Mouse (Mus musculus) liver, postnatal 0 days (tissue): ENCODE measurements around the gene Foxa3. TPM values are rescaled to one million over a fixed set of nuclear protein-coding genes. Genes with fewer than 3 reads are reported as not detected.

Experiments
- ATAC-seq: fragments of 200-750 bp; cut with Nextera tagmentation; 2 replicates; pipeline ENCODE4 v1.8.0; 2017; ENCODE audit warnings: mild to moderate bottlenecking, moderate library complexity
- DNase-seq: peaks from one replicate; pipeline ENCODE4 v3.0.0-alpha.2; 2016
- H3K27ac ChIP-seq: fragments of 300-500 bp; sonication (generic); 2 replicates; pipeline ENCODE4 v1.5.1; 2014; ENCODE audit warnings: antibody characterized with exemption, moderate library complexity, mild to moderate bottlenecking, low read depth
- H3K27me3 ChIP-seq: fragments of 300-500 bp; sonication (generic); 2 replicates; pipeline ENCODE4 v1.6.1; 2014; ENCODE audit warnings: low read length, control low read depth, mixed read lengths; ENCODE audit not compliant: insufficient read depth
- H3K36me3 ChIP-seq: fragments of 300-500 bp; sonication (generic); replicated peaks from 2 replicates; pipeline ENCODE4 v1.6.1; 2014; ENCODE audit warnings: mild to moderate bottlenecking, control low read depth, low read length, moderate library complexity, mixed read lengths; ENCODE audit not compliant: insufficient read depth
- H3K4me1 ChIP-seq: fragments of 300-500 bp; sonication (generic); 2 replicates; pipeline ENCODE4 v1.6.1; 2014; ENCODE audit warnings: antibody characterized with exemption, mild to moderate bottlenecking, control low read depth; ENCODE audit not compliant: insufficient read depth
- H3K4me2 ChIP-seq: fragments of 300-500 bp; sonication (generic); 2 replicates; pipeline ENCODE4 v1.6.1; 2014; ENCODE audit warnings: low read depth, mild to moderate bottlenecking, low read length, moderate library complexity, mixed read lengths
- H3K4me3 ChIP-seq: fragments of 300-500 bp; sonication (generic); 2 replicates; pipeline ENCODE4 v1.5.1; 2014; ENCODE audit warnings: low read depth, low read length
- H3K9ac ChIP-seq: fragments of 300-500 bp; sonication (generic); replicated peaks from 2 replicates; pipeline ENCODE4 v1.6.1; 2014; ENCODE audit warnings: mild to moderate bottlenecking, moderate library complexity
- H3K9me3 ChIP-seq: fragments of 300-500 bp; sonication (generic); 2 replicates; pipeline ENCODE4 v1.6.1; 2016; ENCODE audit warnings: mild to moderate bottlenecking, control low read depth, low read length, mixed read lengths
- CTCF ChIP-seq: sonication (generic); IDR thresholded peaks from 2 replicates; pipeline ENCODE4 v1.5.1; 2016; ENCODE audit warnings: antibody characterized with exemption, low read depth
- EP300 ChIP-seq: IDR thresholded peaks from 2 replicates; pipeline ENCODE4 v1.6.1; 2016; ENCODE audit warnings: antibody characterized with exemption, low read depth, mild to moderate bottlenecking
- WGBS: fragments of 180-500 bp; shearing (Covaris S2); extraction: QIAGEN DNeasy Blood & Tissue Kit; methylation state at CpG from one replicate; pipeline ENCODE4 v1.1.7; 2014; ENCODE audit not compliant: insufficient replicate concordance; 5-methylcytosine and 5-hydroxymethylcytosine counted together
- polyA plus RNA-seq: library from polyadenylated mRNA; unstranded; fragments of >200 nt; fragmentation: Nextera tagmentation; extraction: Ambion mirVana; gene quantifications from 2 replicates; pipeline ENCODE4 v1.2.1, GENCODE M21; 2015

Gene Foxa3
- polyA plus RNA-seq, 1 experiment from 2014 or later = 61.0 TPM

DNA sequence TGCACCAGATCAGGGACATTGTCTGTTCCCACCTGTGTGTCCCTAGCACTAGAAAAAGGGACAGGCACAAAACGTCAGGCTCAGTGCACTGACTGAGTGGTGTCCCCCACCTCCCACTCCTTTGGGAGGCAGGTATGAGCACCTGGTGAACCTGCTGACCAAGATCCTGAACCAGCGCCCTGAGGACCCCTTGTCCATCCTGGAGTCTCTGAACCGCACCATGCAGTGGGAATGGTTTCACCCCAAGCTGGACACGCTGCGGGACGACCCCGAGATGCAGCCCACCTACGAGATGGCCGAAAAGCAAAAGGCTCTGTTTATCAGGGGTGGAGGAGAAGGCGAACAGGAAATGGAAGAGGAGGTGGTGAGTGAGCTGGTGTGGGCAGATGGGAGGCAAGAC lies 34.1 kb upstream of the Foxa3 start:
- H3K9ac ChIP-seq = no peak overlapping the region
- no peak for DNase-seq
- no peak for ATAC-seq
- H3K36me3 ChIP-seq = no peaks in the 10 kb centered on the region; the same call in 1 of the 2 replicates
- TF ChIP-seq EP300 (no peak), CTCF (no peak)
- no peaks in the 10 kb centered on the region for H3K27me3 ChIP-seq
- H3K4me1 ChIP-seq = no peaks in the 10 kb centered on the region
- no peak overlapping the region for H3K4me3 ChIP-seq
- no peaks in the 10 kb centered on the region for H3K9me3 ChIP-seq
- 75% methylated on average over 10 of the region's 10 CpGs for WGBS
- H3K27ac ChIP-seq = no peak overlapping the region
- no peak overlapping the region for H3K4me2 ChIP-seq

DNA sequence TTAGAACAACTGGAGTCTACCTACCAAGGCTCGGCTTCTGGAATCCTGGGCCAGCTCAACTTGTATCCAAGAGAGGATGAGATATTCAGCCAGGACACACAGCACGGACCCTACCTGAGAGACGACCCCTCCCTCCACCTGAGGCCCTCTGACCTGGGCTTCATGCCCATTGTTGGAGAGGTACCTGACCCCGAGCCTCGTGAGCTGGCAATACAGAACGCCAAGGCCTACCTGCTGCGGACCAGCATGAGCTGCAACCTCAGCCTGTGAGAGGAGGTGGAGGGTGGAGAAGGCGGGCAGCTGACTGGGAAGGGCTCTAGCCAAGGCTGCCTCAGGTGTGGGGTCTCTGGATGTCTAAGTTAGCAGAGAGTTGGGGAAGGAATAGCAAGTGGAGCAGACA lies 31.8 kb upstream of the Foxa3 start:
- 82% methylated on average over 8 of the region's 8 CpGs for WGBS
- ATAC-seq = no peak
- Histone ChIP-seq H3K4me1 (no peaks in the 10 kb centered on the region), H3K27ac (no peak overlapping the region), H3K9me3 (no peaks in the 10 kb centered on the region), H3K9ac (no peak overlapping the region), H3K4me3 (no peak overlapping the region), H3K36me3 (peaks cover 15% of the 10 kb centered on the region), H3K4me2 (no peak overlapping the region), H3K27me3 (no peaks in the 10 kb centered on the region)
- DNase-seq = no peak
- TF ChIP-seq CTCF (no peak), EP300 (no peak)

DNA sequence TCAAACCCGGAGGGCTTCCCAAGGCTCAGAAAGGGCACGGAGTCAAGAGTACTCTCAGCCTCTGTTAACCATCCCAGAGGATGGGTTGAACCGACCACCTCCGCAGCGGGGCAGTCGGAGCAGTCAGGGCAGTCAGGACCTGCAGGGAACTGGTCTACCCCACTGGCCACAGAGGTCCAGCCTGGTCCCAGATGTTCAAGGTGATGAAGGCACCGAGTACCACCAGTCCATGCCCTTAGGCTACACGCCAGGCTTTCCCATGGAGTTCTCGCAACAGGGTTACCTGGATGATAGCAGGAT lies 31.4 kb upstream of the Foxa3 start:
- no peak for DNase-seq
- H3K9me3 ChIP-seq = no peaks in the 10 kb centered on the region
- no peak for ATAC-seq
- H3K27me3 ChIP-seq = no peaks in the 10 kb centered on the region
- H3K9ac ChIP-seq = no peak overlapping the region
- no peak overlapping the region for H3K4me2 ChIP-seq
- H3K36me3 ChIP-seq = peaks cover 19% of the 10 kb centered on the region
- WGBS = 84% methylated on average over 9 of the region's 9 CpGs
- TF ChIP-seq EP300 (no peak), CTCF (no peak)
- no peaks in the 10 kb centered on the region for H3K4me1 ChIP-seq
- no peak overlapping the region for H3K4me3 ChIP-seq
- no peak overlapping the region for H3K27ac ChIP-seq

DNA sequence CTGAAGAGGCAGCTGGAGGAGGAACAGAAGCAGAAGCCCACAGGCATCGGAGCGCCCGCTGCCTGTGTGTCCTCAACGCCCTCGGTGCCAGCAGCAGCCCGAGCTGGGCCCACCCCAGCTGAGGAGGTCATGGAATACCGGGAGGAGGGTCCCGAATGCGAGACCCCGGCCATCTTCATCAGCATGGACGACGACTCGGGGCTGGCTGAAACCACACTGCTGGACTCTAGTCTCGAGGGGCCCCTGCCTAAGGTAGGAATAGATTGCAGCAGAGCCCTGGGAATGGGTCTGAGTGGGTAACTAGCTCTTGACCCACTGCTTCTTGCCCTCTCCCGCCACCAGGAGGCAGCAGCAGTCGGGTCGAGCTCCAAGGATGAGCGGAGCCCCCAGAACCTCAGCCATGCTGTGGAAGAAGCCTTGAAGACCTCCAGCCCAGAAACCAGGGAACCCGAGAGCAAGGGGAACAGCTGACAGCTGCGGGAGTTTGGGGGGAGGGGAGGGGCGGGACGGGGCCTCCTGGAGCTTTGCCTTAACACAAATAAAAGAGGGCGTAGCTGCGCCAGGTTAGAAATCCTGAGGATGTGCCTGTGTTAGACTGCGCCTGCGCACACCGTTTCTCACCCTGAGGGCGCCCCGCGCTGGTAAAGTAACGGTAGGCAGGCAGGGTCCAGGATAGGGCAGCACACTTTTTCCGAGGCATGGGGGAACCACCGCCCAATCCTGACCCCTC lies 30.9 kb upstream of the Foxa3 start, which contains the start of gene Rsph6a:
Rsph6a (plus strand) TSS at position 644 of the 730 bp plus-strand sequence.
- H3K4me3 ChIP-seq = no peak within 1 kb of the TSS
- WGBS = 60% methylated on average over 33 of the region's 33 CpGs
- H3K36me3 ChIP-seq = peaks cover 21% of the 10 kb centered on the region
- H3K4me1 ChIP-seq = no peaks in the 10 kb centered on the region
- DNase-seq (no peak), ATAC-seq (no peak)
- no peaks in the 10 kb centered on the region for H3K27me3 ChIP-seq
- no peaks in the 10 kb centered on the region for H3K9me3 ChIP-seq
- H3K9ac ChIP-seq = no peak within 1 kb of the TSS
- no peak within 1 kb of the TSS for H3K27ac ChIP-seq
- no peak for TF ChIP-seq EP300
- peak; percentile 53 for TF ChIP-seq CTCF
- no peak within 1 kb of the TSS for H3K4me2 ChIP-seq

DNA sequence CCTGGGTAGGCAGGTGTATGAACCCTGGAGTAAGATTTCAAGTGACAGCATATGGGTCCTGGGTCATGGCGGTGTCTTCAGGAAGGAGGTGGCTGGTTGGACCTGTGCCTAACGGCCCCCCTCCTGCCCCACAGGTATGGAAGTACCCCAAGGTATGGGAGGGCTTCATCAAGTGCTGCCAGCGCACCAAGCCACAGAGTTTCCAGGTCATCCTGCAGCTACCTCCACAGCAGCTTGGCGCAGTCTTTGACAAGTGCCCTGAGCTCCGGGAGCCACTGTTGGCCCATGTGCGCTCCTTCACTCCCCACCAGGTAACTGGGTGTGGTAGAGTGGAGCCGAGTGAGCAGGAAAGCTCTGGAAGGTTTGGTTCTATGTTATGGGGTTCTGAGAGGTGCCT lies 29.8 kb upstream of the Foxa3 start:
- Histone ChIP-seq H3K9me3 (no peaks in the 10 kb centered on the region), H3K27me3 (no peaks in the 10 kb centered on the region), H3K4me3 (no peak overlapping the region), H3K27ac (no peak overlapping the region), H3K4me1 (no peaks in the 10 kb centered on the region), H3K4me2 (no peak overlapping the region), H3K9ac (no peak overlapping the region), H3K36me3 (peaks cover 29% of the 10 kb centered on the region)
- TF ChIP-seq EP300 (no peak), CTCF (no peak)
- WGBS = 85% methylated on average over 7 of the region's 7 CpGs
- DNase-seq (no peak), ATAC-seq (no peak)

DNA sequence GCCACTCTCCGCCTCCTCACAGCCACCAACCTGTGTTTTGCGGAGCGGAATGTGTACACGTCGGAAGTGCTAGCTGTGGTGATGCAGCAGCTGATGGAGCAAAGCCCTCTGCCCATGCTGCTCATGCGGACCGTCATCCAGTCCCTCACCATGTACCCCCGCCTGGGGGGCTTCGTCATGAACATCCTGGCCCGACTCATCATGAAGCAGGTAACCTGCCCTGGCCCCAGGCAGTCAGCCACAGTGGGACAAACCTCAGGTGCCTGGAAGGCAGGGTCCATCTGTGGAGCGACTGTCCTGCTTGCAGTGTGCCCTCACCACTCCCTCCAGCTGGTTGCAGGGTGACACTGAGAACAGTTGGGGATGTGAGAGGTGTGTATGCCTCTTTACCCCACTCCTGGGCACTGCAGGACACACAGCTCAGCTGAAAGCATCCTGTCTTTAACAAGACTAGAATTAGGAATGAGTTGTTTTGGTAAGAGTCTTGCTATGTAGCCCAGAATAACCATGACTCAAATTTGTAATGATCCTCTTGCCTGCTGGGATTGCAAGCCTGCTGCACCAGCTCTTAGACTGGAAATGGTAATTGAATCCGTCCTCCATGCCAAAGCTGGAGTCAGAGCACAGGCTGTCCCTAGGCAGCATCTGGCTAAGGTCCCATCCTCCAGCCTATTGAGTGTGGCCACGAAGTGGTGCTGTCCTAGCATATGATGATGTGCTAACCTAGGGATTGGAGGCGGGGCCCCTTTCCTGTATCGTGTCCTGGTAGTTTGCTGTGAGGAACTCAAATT lies 29.2 kb upstream of the Foxa3 start:
- Histone ChIP-seq H3K9ac (no peak overlapping the region), H3K27me3 (no peaks in the 10 kb centered on the region), H3K4me3 (no peak overlapping the region), H3K9me3 (no peaks in the 10 kb centered on the region), H3K27ac (no peak overlapping the region), H3K4me1 (no peaks in the 10 kb centered on the region), H3K36me3 (peaks cover 35% of the 10 kb centered on the region), H3K4me2 (no peak overlapping the region)
- TF ChIP-seq EP300 (no peak), CTCF (no peak)
- DNase-seq (no peak), ATAC-seq (no peak)
- WGBS = 84% methylated on average over 15 of the region's 15 CpGs
